Mouse (Mus musculus) left cerebral cortex, postnatal 36 days (tissue): ENCODE results near the gene Churc1. TPM values are rescaled to one million over a fixed set of nuclear protein-coding genes. Genes with fewer than 3 reads are reported as not detected.

Experiments used
- DNase-seq, 2 experiments: peaks; one replicate each; pipeline ENCODE4 v3.0.0; 2021 to 2022; ENCODE audit warnings: low spot score in 2 of 2, mixed read lengths in 1 of 2
- intact Hi-C: fragments of 180-260 bp; cut with DNase I; formaldehyde crosslinking; loops from one replicate; pipeline ENCODE4 v1.15.1; 2025
- total RNA-seq, 2 experiments: library from RNA; stranded (reverse); gene quantifications; 2 replicates each; pipeline ENCODE4 v1.2.3; 2021

The Churc1 gene
- total RNA-seq, 2 experiments from 2014 or later, result 32.1 to 37.5 TPM

DNA sequence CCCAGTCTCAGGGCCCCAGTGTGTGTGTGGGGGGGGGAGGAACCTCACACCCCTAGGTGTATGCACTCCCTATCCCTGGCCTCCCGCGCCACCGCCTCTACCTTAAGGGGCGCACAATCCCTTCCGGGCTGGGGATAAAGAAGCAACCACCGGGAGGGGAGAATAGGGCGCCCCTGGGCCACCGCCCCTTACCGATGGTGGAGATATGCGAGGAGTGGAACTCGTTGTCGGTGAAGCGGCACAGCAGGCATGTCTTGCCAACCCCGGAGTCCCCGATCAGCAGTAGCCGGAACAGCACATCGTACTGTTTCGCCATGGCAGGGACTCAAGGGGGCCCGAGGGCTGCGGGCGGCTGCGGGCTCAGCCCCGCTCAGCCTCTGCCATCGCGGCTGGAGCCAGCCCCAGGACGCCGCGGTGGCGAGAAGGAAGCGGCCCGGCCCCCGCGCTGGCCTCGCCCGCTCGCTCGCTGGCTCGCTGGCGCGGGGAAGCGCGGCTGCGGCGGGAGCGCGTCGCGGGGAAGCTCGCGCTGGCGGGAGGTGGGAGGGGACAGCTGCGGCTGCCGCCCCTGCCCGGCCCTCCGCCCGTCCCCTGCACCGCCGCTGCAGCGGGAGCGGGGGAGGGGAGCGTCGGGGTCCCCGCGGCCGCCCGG, 56.8 kb downstream of the Churc1 start:
- intact Hi-C loops, result loop anchor here (5.0 kb wide), 1 partner anchor 55 kb away; the partner anchor contains the start of genes Churc1 and Fntb
- peak; percentile 50 to 69 for DNase-seq

DNA sequence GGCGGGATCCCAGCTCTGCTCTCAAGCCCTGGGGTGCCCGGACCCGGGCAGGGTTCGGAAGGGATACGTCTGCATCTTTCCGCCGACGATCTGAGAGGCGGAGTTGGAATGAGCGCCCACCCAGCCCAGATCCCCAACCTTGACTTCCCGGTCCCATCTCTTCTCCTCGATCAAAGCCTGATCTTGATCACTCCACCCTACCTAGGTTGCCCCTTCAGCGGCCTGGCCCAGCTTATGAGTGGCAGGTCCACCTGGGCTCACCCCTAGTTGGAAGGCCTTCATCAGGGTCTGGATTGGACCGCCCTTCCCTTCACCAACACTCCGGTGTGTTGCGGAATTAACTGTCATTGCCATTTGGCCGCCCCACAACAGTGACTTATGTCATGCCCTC, 57.3 kb downstream of the Churc1 start, which contains the start of gene Rab15:
Gene Rab15, minus strand, starts transcription at position 258 of the 391 bp plus-strand sequence.
- no peak for DNase-seq
- intact Hi-C loops, result loop anchor here (5.0 kb wide), 1 partner anchor 55 kb away; the partner anchor contains the start of genes Churc1 and Fntb

DNA sequence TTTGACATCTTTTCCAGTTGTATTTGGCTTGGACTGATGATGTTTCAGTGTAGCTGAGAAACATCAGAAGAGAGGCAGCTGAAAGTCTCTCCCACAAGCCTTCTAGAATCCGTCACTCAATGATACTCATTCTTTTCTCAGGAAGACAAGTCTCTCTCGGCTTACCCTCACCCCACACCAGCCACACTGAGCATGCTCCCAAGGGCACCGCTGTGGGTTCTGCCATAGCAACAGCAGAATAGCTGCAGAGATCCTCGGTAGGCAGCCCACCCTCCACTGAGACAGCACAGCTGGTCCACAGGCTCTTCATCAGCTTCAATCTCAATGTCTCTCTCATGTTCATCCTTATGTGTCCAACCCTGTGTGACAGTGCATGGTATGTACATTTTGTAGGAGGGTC, 59.9 kb downstream of the Churc1 start:
- intact Hi-C loops, result no loop called here
- no peak for DNase-seq

DNA sequence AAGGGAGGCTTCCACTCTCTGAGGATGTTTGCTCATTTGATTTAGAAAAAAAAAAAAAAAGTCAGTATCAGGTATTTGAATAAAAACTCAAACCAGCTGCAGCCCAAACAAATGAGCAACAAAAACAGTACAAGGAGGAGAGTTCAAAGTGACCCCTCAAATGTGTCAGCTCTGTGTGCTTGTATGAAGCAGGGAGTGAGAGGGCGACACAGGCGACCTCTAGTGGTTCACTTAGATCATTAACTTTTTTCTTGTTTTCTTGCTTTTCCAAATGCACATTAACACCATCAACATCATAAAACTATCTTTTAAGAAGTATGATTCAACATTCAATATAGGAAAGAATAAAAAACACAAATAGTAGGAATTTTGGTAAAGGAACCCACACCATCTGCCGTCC, 67.4 kb downstream of the Churc1 start:
- intact Hi-C loops, result no loop called here
- no peak for DNase-seq

Other genes starting within 250 kb of the Churc1 start
- gene Plekhg3, start 234.6 kb upstream of the Churc1 start, total RNA-seq, result 10 to 100 TPM; 16.6 to 18.3 TPM
- gene Sptb, start 55.0 kb upstream of the Churc1 start, total RNA-seq, result 10 to 100 TPM; 81.7 to 90.4 TPM
- 10 to 100 TPM; 25.8 to 27.5 TPM for gene Fntb, start 51 bp downstream of the Churc1 start, total RNA-seq
- gene Gpx2, start 30.0 kb downstream of the Churc1 start, total RNA-seq, result 1 to 10 TPM in 1 of 2 experiments, under 1 TPM in 1; 0.44 to 1.1 TPM
- gene Rab15, start 57.4 kb downstream of the Churc1 start, total RNA-seq, result 100 to 1,000 TPM; 258 TPM
- 10 to 100 TPM; 67.9 to 77.1 TPM for gene Max, start 196.7 kb downstream of the Churc1 start, total RNA-seq